Mouse (Mus musculus): ENCODE results near the gene Utrn.

- no peak for TF ChIP-seq EP300 (IDR thresholded peaks at IDR 0.05; ENCODE audit: low read depth)
- no peak for TF ChIP-seq CTCF (IDR thresholded peaks at IDR 0.05; ENCODE audit: low read depth)
Observed at GRCm38 (mm10) chr10:12858017-12858416, 11.1 kb downstream of the Utrn start.
